Mouse (Mus musculus): Measurements from ENCODE around the gene Ctnna2.

DNA sequence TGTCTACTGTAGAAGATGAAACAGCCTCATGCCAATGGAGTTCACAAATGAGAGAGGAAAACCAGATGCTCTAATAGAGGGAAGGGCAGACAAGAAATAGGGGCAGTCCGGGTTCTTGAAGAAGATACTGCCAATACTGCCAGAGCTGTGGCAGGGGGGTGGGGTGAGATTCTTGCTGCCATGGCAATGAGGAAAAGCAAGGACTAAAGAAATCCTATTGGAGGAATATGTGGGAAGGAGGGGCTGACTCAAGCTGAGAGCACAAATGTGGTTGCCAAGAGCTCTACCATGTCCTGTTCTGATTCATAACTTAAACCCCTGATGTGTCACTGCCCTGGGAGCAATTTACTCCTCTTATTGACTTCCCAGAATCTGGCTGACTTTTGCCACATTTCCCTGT is 878.5 kb downstream of the Ctnna2 start:
- TF ChIP-seq CTCF (IDR thresholded peaks at IDR 0.05; ENCODE audit: low read depth, low read length) (no peak), POLR2A (IDR thresholded peaks at IDR 0.05; ENCODE audit: extremely low read depth, insufficient read depth, low read length) (no peak)
